Mouse (Mus musculus) cerebellum, adult 2 months (tissue): ENCODE data around the gene Efr3b. TPM values are rescaled to one million over a fixed set of nuclear protein-coding genes. Genes with fewer than 3 reads are reported as not detected.
A peak's percentile ranks its signal among the peaks of the same experiment; 100 is the strongest.

Experiments used
- DNase-seq, 2 experiments: peaks; one replicate each; pipeline ENCODE4 v3.0.0; 2021
- H3K27ac ChIP-seq: fragments of 200-500 bp; 2 replicates; pipeline ENCODE4 v1.5.1; 2012; ENCODE audit warnings: low read length, control low read depth, inconsistent platforms; ENCODE audit not compliant: insufficient read depth
- H3K27me3 ChIP-seq: fragments of 200-500 bp; 2 replicates; pipeline ENCODE4 v1.6.1; 2012; ENCODE audit warnings: inconsistent platforms, mild to moderate bottlenecking, low read length, moderate library complexity; ENCODE audit not compliant: control insufficient read depth, insufficient read depth
- H3K4me1 ChIP-seq: fragments of 200-500 bp; 2 replicates; pipeline ENCODE4 v1.6.1; 2011; ENCODE audit warnings: low read length; ENCODE audit not compliant: control insufficient read depth, insufficient read depth
- H3K4me3 ChIP-seq: fragments of 200-500 bp; replicated peaks from 2 replicates; pipeline ENCODE3; 2011; ENCODE audit warnings: mild to moderate bottlenecking, low read depth, low read length, control low read depth; ENCODE audit not compliant: insufficient read depth
- CTCF ChIP-seq: fragments of 200-500 bp; IDR thresholded peaks from 2 replicates; pipeline ENCODE4 v1.5.1; 2011; ENCODE audit warnings: low read depth, mild to moderate bottlenecking, control low read depth, low read length, moderate library complexity, borderline replicate concordance; ENCODE audit not compliant: insufficient read depth
- POLR2A ChIP-seq: fragments of 200-500 bp; IDR thresholded peaks from 2 replicates; pipeline ENCODE4 v1.6.1; 2011; ENCODE audit warnings: low read length, control low read depth, borderline replicate concordance; ENCODE audit not compliant: insufficient read depth
- WGBS: fragments of 180-500 bp; shearing (Covaris S2); methylation state at CpG from one replicate; pipeline ENCODE4 v1.1.7; 2018; 5-methylcytosine and 5-hydroxymethylcytosine counted together
- polyA plus RNA-seq: library from polyadenylated mRNA; depleted of rRNA; stranded (reverse); fragments of >200 nt; gene quantifications from 2 replicates; pipeline ENCODE4 v1.2.3, GENCODE M21; 2012

Efr3b gene
- polyA plus RNA-seq, 1 experiment, result 83.8 TPM

DNA sequence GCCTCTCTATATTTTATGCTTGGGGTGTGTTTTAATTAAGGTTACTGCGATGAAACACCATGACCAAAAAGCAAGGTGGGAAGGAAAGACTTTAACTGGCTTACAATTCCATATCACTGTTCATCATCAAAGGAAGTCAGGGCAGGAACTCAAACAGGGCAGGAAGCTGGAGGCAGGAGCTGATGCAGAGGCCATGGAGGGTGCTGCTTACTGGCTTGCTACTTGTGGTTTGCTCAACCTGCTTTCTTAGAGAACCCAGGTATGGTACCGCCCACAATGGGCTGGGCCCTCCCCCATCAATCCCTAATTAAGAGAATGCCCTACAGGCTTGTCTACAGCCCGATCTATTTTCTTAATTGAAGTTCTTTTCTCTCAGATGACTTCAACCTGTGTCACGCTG, 27.4 kb downstream of the Efr3b start:
- Histone ChIP-seq H3K27me3 (no peaks in the 10 kb centered on the region), H3K27ac (no peak overlapping the region), H3K4me3 (no peak overlapping the region), H3K4me1 (peaks cover 53% of the 10 kb centered on the region)
- WGBS, result 91% methylated on average over 4 of the region's 4 CpGs
- no peak for DNase-seq
- TF ChIP-seq CTCF, result no peak
- no peak for TF ChIP-seq POLR2A

DNA sequence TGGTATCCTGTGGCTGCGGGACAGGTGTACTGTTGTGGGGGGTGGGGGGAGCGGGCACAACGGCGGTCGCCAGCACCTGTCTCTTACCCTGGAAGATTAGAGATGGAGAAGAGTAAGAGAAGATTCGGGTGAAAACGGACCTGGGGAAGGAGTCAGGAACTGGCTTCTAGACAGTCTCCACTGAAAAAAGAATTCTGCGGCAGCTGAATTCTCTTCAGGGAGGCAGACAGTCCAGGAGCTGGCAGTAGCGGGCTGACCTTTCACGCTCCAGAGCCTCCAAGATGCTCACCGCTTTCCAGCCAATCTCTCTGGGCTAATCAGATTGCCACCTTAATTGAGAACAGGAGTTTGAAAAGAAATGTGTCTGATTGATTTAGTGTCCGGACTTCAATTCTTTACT, 30.0 kb downstream of the Efr3b start:
- DNase-seq, result peak; percentile 86 to 93
- peak overlapping the region; percentile 99 for H3K27ac ChIP-seq
- peak overlapping the region; percentile 54 for H3K4me3 ChIP-seq
- whole genome bisulfite sequencing, result 6% methylated on average over 12 of the region's 12 CpGs
- H3K27me3 ChIP-seq, result no peaks in the 10 kb centered on the region
- H3K4me1 ChIP-seq, result peaks cover 47% of the 10 kb centered on the region
- peak; percentile 36; the same call in 1 of the 2 replicates for TF ChIP-seq POLR2A
- TF ChIP-seq CTCF, result no peak; the same call in 1 of the 2 replicates

DNA sequence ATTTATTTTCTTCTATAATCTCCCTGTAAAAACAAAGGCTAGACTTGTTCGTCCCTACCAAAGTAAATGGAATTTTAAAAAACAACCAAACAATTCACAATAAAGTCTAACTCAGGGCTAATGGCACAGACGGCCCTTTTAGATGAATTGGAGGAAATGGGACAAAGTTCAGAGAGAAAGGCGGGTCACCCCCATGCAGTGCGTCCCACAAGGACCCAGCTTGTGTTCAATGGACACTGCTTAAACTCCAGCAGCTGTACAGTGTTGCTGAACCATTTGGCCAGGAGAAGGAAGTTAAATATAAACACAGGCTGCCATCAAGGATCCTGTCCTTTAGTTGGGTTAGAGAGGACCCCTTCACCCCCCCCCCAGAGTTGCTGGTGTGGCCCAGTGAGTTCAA, 30.9 kb downstream of the Efr3b start:
- Histone ChIP-seq H3K27me3 (no peaks in the 10 kb centered on the region), H3K4me1 (peaks cover 47% of the 10 kb centered on the region), H3K4me3 (no peak overlapping the region), H3K27ac (peak overlapping the region; percentile 99)
- TF ChIP-seq CTCF (no peak), POLR2A (no peak)
- no peak for DNase-seq
- 61% methylated on average over 4 of the region's 4 CpGs for WGBS

DNA sequence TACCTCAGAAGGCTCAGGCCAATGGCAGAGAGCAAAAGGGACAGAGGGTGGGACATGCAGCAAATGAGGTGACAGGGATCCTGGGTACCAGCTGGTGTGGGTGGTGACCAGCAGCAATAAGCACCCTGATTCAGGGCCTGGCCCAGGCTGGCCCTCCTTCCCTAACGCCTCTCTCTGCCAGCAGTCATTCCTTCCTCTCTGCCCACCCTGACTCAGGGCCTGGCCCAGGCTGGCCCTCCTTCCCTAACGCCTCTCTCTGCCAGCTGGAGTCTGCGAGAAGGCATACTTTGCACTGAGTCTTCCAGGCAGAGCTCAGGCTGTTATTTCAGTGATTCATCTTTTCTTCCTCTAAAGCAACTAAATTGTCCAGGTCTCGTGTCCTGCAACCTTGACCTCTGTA, 31.5 kb downstream of the Efr3b start:
- H3K4me3 ChIP-seq, result no peak overlapping the region
- H3K4me1 ChIP-seq, result peaks cover 47% of the 10 kb centered on the region
- WGBS, result 8% methylated on average over 4 of the region's 4 CpGs
- no peaks in the 10 kb centered on the region for H3K27me3 ChIP-seq
- peak; percentile 76 to 88 for DNase-seq
- peak overlapping the region; percentile 99 for H3K27ac ChIP-seq
- TF ChIP-seq CTCF (no peak), POLR2A (peak; percentile 25; the same call in 1 of the 2 replicates)

DNA sequence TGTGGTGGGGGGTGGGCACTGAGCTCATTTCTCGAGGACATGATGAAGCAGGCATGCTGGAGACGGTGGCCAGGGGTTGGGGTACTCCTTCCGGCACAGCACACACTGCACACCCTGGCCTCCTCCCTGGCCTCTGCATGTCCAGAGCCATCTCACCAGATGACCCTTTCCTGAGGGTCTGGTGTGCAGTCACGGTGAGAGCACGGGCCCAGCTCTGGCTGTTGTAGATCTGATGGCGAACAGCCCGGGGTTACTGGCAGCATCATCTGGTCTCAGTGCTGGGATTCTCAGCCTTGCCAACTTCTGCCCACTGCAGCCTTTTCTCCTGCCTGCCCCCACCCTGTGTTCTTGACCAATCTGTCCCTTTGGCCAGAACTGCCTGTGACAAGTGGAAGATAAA, 32.6 kb downstream of the Efr3b start:
- 8% methylated on average over 7 of the region's 7 CpGs for WGBS
- Histone ChIP-seq H3K27ac (peak overlapping the region; percentile 99), H3K27me3 (no peaks in the 10 kb centered on the region), H3K4me1 (peaks cover 47% of the 10 kb centered on the region), H3K4me3 (no peak overlapping the region)
- DNase-seq, result peak; percentile 82 to 91
- TF ChIP-seq CTCF (no peak), POLR2A (no peak)

DNA sequence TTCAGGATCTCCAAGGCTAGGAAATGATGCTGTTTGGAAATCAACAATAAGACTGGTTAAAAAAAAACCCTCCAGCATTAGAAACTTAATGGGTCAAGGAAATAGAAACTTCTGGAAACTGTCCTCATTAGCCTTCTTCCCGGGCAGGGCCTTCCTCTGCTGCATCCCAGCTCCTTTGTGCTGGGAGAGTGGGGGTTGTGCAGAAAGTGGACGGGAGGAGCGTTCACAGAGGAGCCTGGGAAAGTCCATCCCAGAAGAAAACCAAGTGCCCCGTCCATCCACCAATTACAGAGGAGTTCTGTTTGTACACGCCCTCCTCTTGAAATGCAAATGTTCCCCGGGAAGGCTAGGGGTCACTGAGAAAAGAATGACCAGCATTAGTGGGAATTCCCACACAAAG, 34.1 kb downstream of the Efr3b start:
- WGBS, result 76% methylated on average over 6 of the region's 6 CpGs
- Histone ChIP-seq H3K4me3 (no peak overlapping the region), H3K27ac (no peak overlapping the region), H3K4me1 (peaks cover 45% of the 10 kb centered on the region), H3K27me3 (no peaks in the 10 kb centered on the region)
- no peak for TF ChIP-seq POLR2A
- TF ChIP-seq CTCF, result no peak
- no peak for DNase-seq

DNA sequence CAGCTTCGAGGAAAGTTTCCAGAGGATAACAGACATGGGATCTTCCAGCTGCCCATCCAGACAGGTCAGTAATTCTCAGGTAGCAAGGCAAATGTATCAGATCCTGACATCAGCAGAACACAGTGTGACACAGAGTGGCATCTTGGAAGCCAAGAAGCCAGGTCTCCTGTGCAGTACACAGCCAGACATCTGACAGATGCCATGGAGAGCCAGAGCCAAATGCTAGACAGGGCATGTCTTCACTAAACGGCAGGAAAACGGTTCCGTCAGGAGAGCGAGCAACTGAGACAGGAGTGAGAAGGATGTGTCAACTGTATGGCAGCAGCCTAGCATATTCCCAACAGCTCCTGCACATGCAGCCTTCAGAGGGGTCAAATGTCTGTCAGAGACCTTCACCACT, 38.3 kb downstream of the Efr3b start:
- DNase-seq, result no peak
- Histone ChIP-seq H3K4me3 (no peak overlapping the region), H3K27me3 (no peaks in the 10 kb centered on the region), H3K4me1 (peaks cover 8% of the 10 kb centered on the region), H3K27ac (no peak overlapping the region)
- WGBS, result 25% methylated on average over 5 of the region's 5 CpGs
- no peak for TF ChIP-seq CTCF
- no peak for TF ChIP-seq POLR2A

DNA sequence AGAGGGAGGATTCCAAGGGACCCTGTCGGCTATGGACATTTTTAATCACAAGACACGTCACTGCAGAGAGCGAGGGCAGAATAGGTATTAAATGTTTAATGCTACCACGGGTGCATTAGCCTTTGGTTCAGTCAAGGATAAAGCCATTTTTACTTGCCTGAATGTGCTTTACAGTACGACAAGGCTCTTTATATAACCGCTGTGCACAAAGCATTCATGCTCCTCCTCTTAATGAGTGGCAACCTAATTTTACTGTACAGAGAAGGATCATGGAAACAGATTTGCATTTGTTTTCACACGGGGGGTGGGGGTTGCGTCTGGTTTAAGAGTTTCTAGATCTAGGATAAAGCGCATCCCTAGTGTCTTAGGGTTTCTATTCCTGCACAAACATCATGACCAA, 42.0 kb downstream of the Efr3b start:
- TF ChIP-seq POLR2A (no peak), CTCF (no peak)
- Histone ChIP-seq H3K27ac (no peak overlapping the region), H3K27me3 (no peaks in the 10 kb centered on the region), H3K4me3 (no peak overlapping the region), H3K4me1 (peaks cover 9% of the 10 kb centered on the region)
- WGBS, result 90% methylated on average over 9 of the region's 9 CpGs
- no peak for DNase-seq
